In the genomic region with DNA sequence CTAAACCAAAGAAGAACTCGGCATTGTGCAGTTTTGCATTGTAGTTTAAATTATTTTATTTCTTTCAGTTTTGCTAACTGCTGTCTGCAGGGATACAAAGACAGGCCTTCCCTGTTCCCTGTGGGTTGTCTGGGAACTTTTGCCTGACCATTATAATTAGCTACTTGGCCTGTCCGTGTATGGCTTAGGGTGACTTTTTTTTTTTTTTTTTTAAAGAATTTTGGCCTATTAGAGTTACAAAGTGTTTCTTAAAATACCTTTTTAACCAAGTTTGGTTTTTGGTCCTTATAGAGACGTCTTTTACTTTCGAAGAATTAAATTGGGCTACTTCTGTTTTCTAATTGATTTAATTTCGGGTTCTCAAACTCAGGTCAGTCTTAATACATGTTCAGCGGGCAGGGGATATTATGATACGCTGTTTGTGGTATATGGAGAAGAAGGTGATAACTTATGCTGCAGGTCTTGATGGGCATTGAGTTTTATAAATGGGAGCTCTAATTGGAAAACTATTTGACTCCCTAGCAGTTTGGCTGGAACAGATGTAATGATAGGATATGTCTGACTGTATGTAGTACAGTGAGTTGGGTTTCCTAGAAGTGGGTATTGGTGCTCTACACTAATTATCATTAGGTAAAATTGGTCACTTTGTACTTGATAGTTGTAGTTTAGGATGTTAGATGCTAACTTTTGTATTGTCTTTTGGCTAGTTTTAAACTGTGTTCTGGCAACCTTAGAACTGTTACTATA, we compare ENCODE assay signal across 8 mouse cellular contexts. TPM values are rescaled to one million over a fixed set of nuclear protein-coding genes. Genes with fewer than 3 reads are reported as not detected.
DNase-seq lines count a peak whose midpoint lies in the region; ATAC-seq and TF ChIP-seq lines count a peak whose summit lies in the region.

No protein-coding gene starts in this region.

- H3K9ac ChIP-seq in lung, embryonic 14.5 days, result peak overlapping the region; percentile 98
- H3K9ac ChIP-seq in embryonic facial prominence, embryonic 12.5 days, result peak overlapping the region; percentile 99
- peak overlapping the region; percentile 99 for H3K9ac ChIP-seq in intestine, embryonic 16.5 days (ENCODE audit: low read depth, low read length)
- peak overlapping the region; percentile 98 for H3K9ac ChIP-seq in neural tube, embryonic 15.5 days (replicated peaks)

- H3K4me2 ChIP-seq in lung, embryonic 14.5 days, result peak overlapping the region; percentile 75
- H3K4me2 ChIP-seq in embryonic facial prominence, embryonic 12.5 days (replicated peaks), result peak overlapping the region; percentile 63
- peak overlapping the region; percentile 69 for H3K4me2 ChIP-seq in intestine, embryonic 16.5 days (ENCODE audit: low read depth, low read length)
- H3K4me2 ChIP-seq in neural tube, embryonic 15.5 days, result peak overlapping the region; percentile 70

- no peaks in the 10 kb centered on the region for H3K9me3 ChIP-seq in lung, embryonic 14.5 days (ENCODE audit: low read depth, low read length)
- H3K9me3 ChIP-seq in embryonic facial prominence, embryonic 12.5 days, result no peaks in the 10 kb centered on the region
- no peaks in the 10 kb centered on the region for H3K9me3 ChIP-seq in intestine, embryonic 16.5 days (ENCODE audit: control insufficient read depth, low read length)
- no peaks in the 10 kb centered on the region for H3K9me3 ChIP-seq in neural tube, embryonic 15.5 days (replicated peaks)

- H3K4me1 ChIP-seq in lung, embryonic 14.5 days (ENCODE audit: insufficient read depth), result peaks cover 5% of the 10 kb centered on the region
- H3K4me1 ChIP-seq in embryonic facial prominence, embryonic 12.5 days, result peaks cover 4% of the 10 kb centered on the region; the same call in 1 of the 2 replicates
- H3K4me1 ChIP-seq in intestine, embryonic 16.5 days (ENCODE audit: control insufficient read depth, insufficient read depth, low read length), result peaks cover 6% of the 10 kb centered on the region
- peaks cover 24% of the 10 kb centered on the region for H3K4me1 ChIP-seq in neural tube, embryonic 15.5 days

- WGBS in lung, embryonic 14.5 days, result 30% methylated on average over 7 of the region's 7 CpGs
- 24% methylated on average over 7 of the region's 7 CpGs for WGBS in embryonic facial prominence, embryonic 12.5 days
- WGBS in intestine, embryonic 16.5 days, result 24% methylated on average over 7 of the region's 7 CpGs
- WGBS in neural tube, embryonic 15.5 days, result 29% methylated on average over 7 of the region's 7 CpGs

- H3K36me3 ChIP-seq in lung, embryonic 14.5 days (ENCODE audit: insufficient read depth), result no peaks in the 10 kb centered on the region
- H3K36me3 ChIP-seq in embryonic facial prominence, embryonic 12.5 days, result no peaks in the 10 kb centered on the region
- no peaks in the 10 kb centered on the region for H3K36me3 ChIP-seq in intestine, embryonic 16.5 days (ENCODE audit: control insufficient read depth, insufficient read depth, low read length)
- no peaks in the 10 kb centered on the region for H3K36me3 ChIP-seq in neural tube, embryonic 15.5 days

- no peaks in the 10 kb centered on the region for H3K27me3 ChIP-seq in lung, embryonic 14.5 days (ENCODE audit: insufficient read depth, low read length)
- no peaks in the 10 kb centered on the region for H3K27me3 ChIP-seq in embryonic facial prominence, embryonic 12.5 days
- H3K27me3 ChIP-seq in intestine, embryonic 16.5 days (replicated peaks; ENCODE audit: control insufficient read depth, insufficient read depth, low read length), result no peaks in the 10 kb centered on the region
- H3K27me3 ChIP-seq in neural tube, embryonic 15.5 days (replicated peaks), result no peaks in the 10 kb centered on the region

- no peak for ATAC-seq in lung, embryonic 14.5 days (ENCODE audit: insufficient read depth)
- no peak for ATAC-seq in embryonic facial prominence, embryonic 12.5 days (ENCODE audit: insufficient number of reproducible peaks, insufficient read depth, low FRiP score, low TSS enrichment)
- ATAC-seq in intestine, embryonic 16.5 days, result no peak
- ATAC-seq in neural tube, embryonic 15.5 days (ENCODE audit: low FRiP score), result no peak

- peak overlapping the region; percentile 93 for H3K4me3 ChIP-seq in lung, embryonic 14.5 days (ENCODE audit: low read depth, low read length)
- peak overlapping the region; percentile 81 for H3K4me3 ChIP-seq in embryonic facial prominence, embryonic 12.5 days
- peak overlapping the region; percentile 89 for H3K4me3 ChIP-seq in intestine, embryonic 16.5 days (ENCODE audit: low read length)
- peak overlapping the region; percentile 90 for H3K4me3 ChIP-seq in neural tube, embryonic 15.5 days (replicated peaks)

- TF ChIP-seq CTCF in lung, embryonic 14.5 days (IDR thresholded peaks at IDR 0.05; ENCODE audit: low read depth), result no peak

- peak overlapping the region; percentile 97 for H3K27ac ChIP-seq in lung, embryonic 14.5 days (ENCODE audit: low read depth)
- H3K27ac ChIP-seq in embryonic facial prominence, embryonic 12.5 days, result peak overlapping the region; percentile 97
- peak overlapping the region; percentile 95 for H3K27ac ChIP-seq in intestine, embryonic 16.5 days (ENCODE audit: low read length)
- peak overlapping the region; percentile 95 for H3K27ac ChIP-seq in neural tube, embryonic 15.5 days (replicated peaks)

- peak; percentile 40 for DNase-seq in lung, embryonic 14.5 days
- DNase-seq in lung, postnatal 25 days (ENCODE audit: low spot score), result no peak
- DNase-seq in urinary bladder, postnatal 14 days (ENCODE audit: low spot score), result no peak
- DNase-seq in urinary bladder, postnatal 10 days (ENCODE audit: low spot score), result no peak
- DNase-seq in left cerebral cortex, adult 9 months (ENCODE audit: low spot score in 2 of 2), result no peak

RNA-seq across cellular contexts. Expression of gene Vps54, which starts 0.9 kb away (rescaled TPM):
- polyA plus RNA-seq in lung, embryonic 14.5 days (2014; fragmentation: Nextera tagmentation; extraction: Ambion mirVana), result 15.9 and 17.9 TPM in 2 replicates
- polyA plus RNA-seq in embryonic facial prominence, embryonic 12.5 days (2016; fragmentation: Nextera tagmentation; extraction: Ambion mirVana), result 19.2 and 20.7 TPM in 2 replicates
- polyA plus RNA-seq in intestine, embryonic 16.5 days (2015; fragmentation: Nextera tagmentation; extraction: Ambion mirVana), result 8.6 and 9.6 TPM in 2 replicates
- 10.3 and 10.4 TPM in 2 replicates for polyA plus RNA-seq in neural tube, embryonic 15.5 days (2015; fragmentation: Nextera tagmentation; extraction: Ambion mirVana)
